Mouse (Mus musculus) midbrain, postnatal 0 days (tissue): ENCODE results near the gene Jsrp1. TPM values are rescaled to one million over a fixed set of nuclear protein-coding genes. Genes with fewer than 3 reads are reported as not detected.

Source experiments
- ATAC-seq: fragments of 200-750 bp; cut with Nextera tagmentation; 2 replicates; pipeline ENCODE4 v1.8.0; 2017; ENCODE audit warnings: moderate number of reproducible peaks, mild to moderate bottlenecking, moderate TSS enrichment, moderate library complexity; ENCODE audit not compliant: low FRiP score
- DNase-seq: peaks from one replicate; pipeline ENCODE4 v3.0.0-alpha.2; 2015; ENCODE audit warnings: low spot score
- H3K27ac ChIP-seq: fragments of 300-500 bp; sonication (generic); 2 replicates; pipeline ENCODE4 v1.5.1; 2014; ENCODE audit warnings: low read depth, mild to moderate bottlenecking, low read length, mixed read lengths
- H3K27me3 ChIP-seq: fragments of 300-500 bp; sonication (generic); 2 replicates; pipeline ENCODE4 v1.6.1; 2014; ENCODE audit warnings: low read length, control low read depth, mixed read lengths; ENCODE audit not compliant: insufficient read depth
- H3K36me3 ChIP-seq: fragments of 300-500 bp; sonication (generic); 2 replicates; pipeline ENCODE4 v1.6.1; 2014; ENCODE audit warnings: low read length, control low read depth, mixed read lengths; ENCODE audit not compliant: insufficient read depth
- H3K4me1 ChIP-seq: fragments of 300-500 bp; sonication (generic); 2 replicates; pipeline ENCODE4 v1.6.1; 2014; ENCODE audit warnings: mild to moderate bottlenecking, control low read depth, antibody characterized with exemption, low read length, mixed read lengths; ENCODE audit not compliant: insufficient read depth
- H3K4me2 ChIP-seq: fragments of 300-500 bp; sonication (generic); 2 replicates; pipeline ENCODE4 v1.6.1; 2014; ENCODE audit warnings: low read depth, mild to moderate bottlenecking, low read length, mixed read lengths; ENCODE audit not compliant: poor library complexity, severe bottlenecking
- H3K4me3 ChIP-seq: fragments of 300-500 bp; sonication (generic); 2 replicates; pipeline ENCODE4 v1.5.1; 2014; ENCODE audit warnings: low read depth, mild to moderate bottlenecking, low read length, moderate library complexity
- H3K9ac ChIP-seq: fragments of 300-500 bp; sonication (generic); replicated peaks from 2 replicates; pipeline ENCODE4 v1.6.1; 2014; ENCODE audit warnings: mild to moderate bottlenecking, low read length, moderate library complexity, mixed read lengths; ENCODE audit not compliant: poor library complexity, severe bottlenecking
- H3K9me3 ChIP-seq: fragments of 300-500 bp; sonication (generic); 2 replicates; pipeline ENCODE4 v1.6.1; 2016; ENCODE audit warnings: low read length, control low read depth
- CTCF ChIP-seq: IDR thresholded peaks from 2 replicates; pipeline ENCODE4 v1.5.1; 2016; ENCODE audit warnings: antibody characterized with exemption, mild to moderate bottlenecking
- WGBS: fragments of 180-500 bp; shearing (Covaris S2); extraction: QIAGEN DNeasy Blood & Tissue Kit; methylation state at CpG from one replicate; pipeline ENCODE4 v1.1.7; 2014; 5-methylcytosine and 5-hydroxymethylcytosine counted together
- polyA plus RNA-seq: library from polyadenylated mRNA; unstranded; fragments of >200 nt; fragmentation: Nextera tagmentation; extraction: Ambion mirVana; gene quantifications from 2 replicates; pipeline ENCODE4 v1.2.1, GENCODE M21; 2015
- total RNA-seq: library from RNA; depleted of rRNA; stranded (reverse); fragments of >200 nt; gene quantifications from 2 replicates; pipeline ENCODE4 v1.2.3, GENCODE M21; 2014

Gene Jsrp1
- total and polyA plus RNA-seq, 2 experiments from 2014 or later = 1.1 TPM; not detected in 1

DNA sequence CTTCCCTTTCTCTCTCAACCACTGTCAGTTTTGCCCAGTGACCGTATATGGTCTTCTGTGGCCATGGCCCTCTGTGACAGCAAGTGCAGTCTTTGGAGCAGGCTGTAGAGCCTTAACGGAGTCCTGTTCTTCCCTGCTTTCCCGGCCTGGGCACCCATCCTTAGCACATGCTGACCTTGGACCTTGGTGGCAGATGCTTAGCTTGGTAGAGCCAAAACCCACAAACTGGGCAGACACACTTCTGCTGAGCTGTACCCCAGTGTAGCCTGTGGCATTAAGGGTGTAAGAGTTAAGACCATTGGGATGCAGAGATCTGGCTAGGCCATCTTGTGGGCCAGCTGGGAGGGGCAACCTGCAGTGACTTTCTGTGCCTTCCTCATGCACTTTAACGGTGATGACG, 39.5 kb downstream of the Jsrp1 start:
- H3K4me2 ChIP-seq = no peak overlapping the region
- ATAC-seq = no peak
- H3K9ac ChIP-seq = no peak overlapping the region
- peaks cover 80% of the 10 kb centered on the region for H3K36me3 ChIP-seq
- WGBS = 88% methylated on average over 5 of the region's 5 CpGs
- no peaks in the 10 kb centered on the region for H3K27me3 ChIP-seq
- no peak for DNase-seq
- no peak overlapping the region for H3K4me3 ChIP-seq
- no peaks in the 10 kb centered on the region for H3K4me1 ChIP-seq
- peak overlapping the region; percentile 70; the same call in 1 of the 2 replicates for H3K27ac ChIP-seq
- no peaks in the 10 kb centered on the region for H3K9me3 ChIP-seq
- TF ChIP-seq CTCF = no peak

- Histone ChIP-seq H3K4me2 (no peak overlapping the region), H3K9ac (no peak overlapping the region), H3K36me3 (peaks cover 71% of the 10 kb centered on the region), H3K4me3 (no peak overlapping the region), H3K27ac (no peak overlapping the region), H3K27me3 (no peaks in the 10 kb centered on the region), H3K4me1 (no peaks in the 10 kb centered on the region), H3K9me3 (no peaks in the 10 kb centered on the region)
- DNase-seq (no peak), ATAC-seq (no peak)
- no peak for TF ChIP-seq CTCF
- WGBS = 93% methylated on average over 6 of the region's 6 CpGs
Observed at GRCm38 (mm10) chr10:80768365-80768764, 44.9 kb downstream of the Jsrp1 start.

- WGBS = 86% methylated on average over 10 of the region's 10 CpGs
- Histone ChIP-seq H3K36me3 (peaks cover 54% of the 10 kb centered on the region), H3K27ac (no peak overlapping the region), H3K9ac (no peak overlapping the region), H3K27me3 (no peaks in the 10 kb centered on the region), H3K4me2 (no peak overlapping the region), H3K4me3 (no peak overlapping the region), H3K9me3 (no peaks in the 10 kb centered on the region), H3K4me1 (no peaks in the 10 kb centered on the region)
- no peak for TF ChIP-seq CTCF
- ATAC-seq (no peak), DNase-seq (no peak)
Observed at GRCm38 (mm10) chr10:80766161-80766815, 47.0 kb downstream of the Jsrp1 start.

DNA sequence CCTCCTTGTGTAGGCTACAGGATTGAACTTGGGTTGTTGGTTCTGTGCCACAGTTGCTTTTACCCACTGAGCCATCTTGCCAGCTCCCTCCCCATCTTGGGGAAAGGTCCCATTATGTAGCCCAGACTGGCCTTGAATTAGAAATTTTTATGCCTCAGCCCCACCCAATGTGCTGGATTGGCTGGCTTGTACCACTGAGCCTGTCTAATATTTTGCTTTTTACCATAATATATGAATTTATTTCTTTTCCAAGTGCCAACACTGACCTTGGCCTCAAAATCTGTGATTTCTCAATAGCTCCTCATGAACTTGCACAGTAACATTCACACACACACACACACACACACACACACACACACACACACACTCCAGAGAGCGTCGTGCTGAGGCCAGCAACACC, 47.6 kb downstream of the Jsrp1 start:
- H3K36me3 ChIP-seq = peaks cover 49% of the 10 kb centered on the region
- no peak overlapping the region for H3K9ac ChIP-seq
- no peaks in the 10 kb centered on the region for H3K9me3 ChIP-seq
- DNase-seq (no peak), ATAC-seq (no peak)
- H3K27me3 ChIP-seq = no peaks in the 10 kb centered on the region
- H3K4me1 ChIP-seq = no peaks in the 10 kb centered on the region
- H3K4me3 ChIP-seq = no peak overlapping the region
- no peak for TF ChIP-seq CTCF
- no peak overlapping the region for H3K27ac ChIP-seq
- H3K4me2 ChIP-seq = no peak overlapping the region
- 98% methylated on average over 2 of the region's 2 CpGs for WGBS

DNA sequence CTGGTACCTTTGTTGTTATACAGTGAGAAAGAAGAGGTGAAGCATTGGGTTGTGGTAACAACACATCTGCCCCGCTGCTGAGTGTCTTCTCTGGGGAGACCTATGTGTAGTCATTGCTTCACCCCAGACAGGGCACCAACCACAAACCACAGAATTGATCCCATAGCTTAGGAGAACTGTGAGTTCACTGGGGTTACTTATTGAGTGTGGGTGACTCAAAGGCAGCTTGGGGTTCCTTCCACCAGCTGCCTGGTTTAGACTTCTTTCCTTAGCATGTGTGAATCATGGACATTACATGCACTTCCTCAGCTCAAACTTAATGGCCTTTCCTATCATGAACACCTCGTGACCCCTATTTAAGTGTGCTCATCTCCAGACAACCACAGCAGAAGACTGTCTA, 49.8 kb downstream of the Jsrp1 start:
- no peak overlapping the region for H3K9ac ChIP-seq
- H3K4me1 ChIP-seq = no peaks in the 10 kb centered on the region
- no peak overlapping the region for H3K4me3 ChIP-seq
- TF ChIP-seq CTCF = no peak
- no peaks in the 10 kb centered on the region for H3K9me3 ChIP-seq
- no peak overlapping the region for H3K4me2 ChIP-seq
- H3K27me3 ChIP-seq = no peaks in the 10 kb centered on the region
- no peak for DNase-seq
- 98% methylated on average over 2 of the region's 2 CpGs for WGBS
- no peak overlapping the region for H3K27ac ChIP-seq
- H3K36me3 ChIP-seq = peaks cover 34% of the 10 kb centered on the region
- no peak for ATAC-seq

DNA sequence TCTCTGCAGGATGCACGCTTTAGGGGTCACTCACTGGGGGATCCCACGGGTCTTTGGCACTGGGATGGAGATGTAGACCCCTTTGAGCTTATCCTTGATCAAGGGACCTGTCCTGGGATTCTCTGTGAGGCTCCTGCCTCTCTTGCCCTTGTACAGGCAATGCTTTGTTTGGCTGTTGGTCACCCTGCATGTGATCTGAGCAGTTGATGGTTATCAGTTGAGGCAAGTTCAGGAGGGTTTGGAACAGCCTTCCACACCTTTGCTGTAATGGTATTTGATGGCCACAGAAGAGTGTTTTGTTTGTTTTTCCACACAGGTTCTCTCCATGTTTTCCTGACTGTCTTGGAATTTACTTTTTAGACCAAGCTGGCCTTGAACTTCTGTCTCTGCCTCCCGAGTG, 51.5 kb downstream of the Jsrp1 start:
- H3K27me3 ChIP-seq = no peaks in the 10 kb centered on the region
- no peak overlapping the region for H3K4me3 ChIP-seq
- no peak for DNase-seq
- TF ChIP-seq CTCF = no peak
- H3K4me1 ChIP-seq = peaks cover 14% of the 10 kb centered on the region
- H3K36me3 ChIP-seq = peaks cover 19% of the 10 kb centered on the region
- 67% methylated on average over 3 of the region's 3 CpGs for WGBS
- H3K9me3 ChIP-seq = no peaks in the 10 kb centered on the region
- H3K27ac ChIP-seq = no peak overlapping the region
- no peak overlapping the region for H3K4me2 ChIP-seq
- ATAC-seq = no peak
- H3K9ac ChIP-seq = no peak overlapping the region
